Mouse (Mus musculus): Measurements from ENCODE around the gene C1ra.

DNA sequence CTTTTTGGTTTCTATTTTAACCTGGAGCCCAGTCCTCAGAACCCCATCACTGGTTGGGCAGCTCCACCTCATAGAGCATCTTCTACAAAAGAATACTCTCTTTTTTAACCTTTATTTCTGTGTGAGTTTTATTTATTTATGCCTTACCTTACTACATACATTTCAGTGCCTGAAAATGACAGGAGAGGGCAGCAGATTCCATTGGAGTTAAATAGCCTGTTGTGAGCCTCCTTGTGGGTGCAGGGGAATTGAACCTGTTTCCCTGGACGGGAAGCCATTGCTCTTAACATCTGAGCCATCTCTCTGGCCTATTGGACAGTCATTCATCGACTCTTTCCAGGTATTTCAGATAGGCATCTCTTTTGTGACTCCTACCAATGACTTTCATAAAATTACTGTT, 33.2 kb downstream of the C1ra start:
- TF ChIP-seq CTCF (conservative IDR thresholded peaks at IDR 0.05; ENCODE audit: low read length), result no peak
- TF ChIP-seq POU5F1 (IDR thresholded peaks at IDR 0.05; ENCODE audit: borderline replicate concordance, low read length), result no peak
- no peak for TF ChIP-seq NANOG (IDR thresholded peaks at IDR 0.05; ENCODE audit: borderline replicate concordance, low read length)
